Mouse (Mus musculus) ES-CJ7 (cell line): ENCODE results near the gene 2210408I21Rik.
"Not testable (repeated sequence)": the region's sequence is repeated elsewhere in the genome, so short reads cannot be mapped to it uniquely, and the experiment has no call there.

ENCODE experiments used
- DNase-seq: peaks from one replicate; pipeline ENCODE4 v3.0.0; 2011; ENCODE audit warnings: low read depth, low spot score

The 2210408I21Rik gene

DNA sequence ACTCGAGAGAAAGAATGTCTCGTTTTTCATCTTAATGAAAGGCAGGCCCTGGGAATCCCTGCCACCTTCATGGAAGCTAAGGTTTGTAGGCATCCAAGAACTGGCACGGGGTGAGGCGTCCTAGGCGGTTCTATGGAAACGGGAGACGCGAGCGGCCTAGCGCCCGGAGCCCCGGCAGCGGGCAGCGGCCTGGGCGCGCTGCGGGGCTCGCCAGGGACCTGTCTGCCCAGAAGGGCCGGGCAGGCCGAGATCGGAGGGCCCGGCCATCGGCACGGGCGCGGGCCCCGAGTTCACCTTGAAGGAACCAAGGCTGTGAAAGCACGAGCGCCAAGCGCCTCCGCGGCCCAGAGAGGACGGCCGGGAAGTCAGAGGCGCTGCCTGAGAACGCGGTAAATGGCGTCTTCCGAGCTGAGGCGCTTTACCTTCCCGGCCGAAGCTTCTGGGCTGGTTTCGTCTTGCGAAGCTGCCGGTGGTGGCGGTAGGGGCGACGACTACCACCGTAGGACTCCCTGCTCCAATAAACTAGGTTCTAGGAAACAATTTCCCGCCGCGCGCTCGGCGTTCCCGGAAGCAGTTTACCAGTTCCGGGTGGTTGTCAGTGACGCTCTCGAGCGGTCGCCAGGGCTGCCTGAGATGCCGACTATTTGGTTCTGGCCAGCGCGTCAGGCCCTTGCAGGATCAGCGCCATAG is at the start of gene 2210408I21Rik, which contains the start of gene Slf1:
2210408I21Rik (plus strand) TSS at position 610 of the 690 bp plus-strand sequence.
Slf1 (minus strand) TSS at position 543 of the 690 bp plus-strand sequence.
- DNase-seq = peak; percentile 86

DNA sequence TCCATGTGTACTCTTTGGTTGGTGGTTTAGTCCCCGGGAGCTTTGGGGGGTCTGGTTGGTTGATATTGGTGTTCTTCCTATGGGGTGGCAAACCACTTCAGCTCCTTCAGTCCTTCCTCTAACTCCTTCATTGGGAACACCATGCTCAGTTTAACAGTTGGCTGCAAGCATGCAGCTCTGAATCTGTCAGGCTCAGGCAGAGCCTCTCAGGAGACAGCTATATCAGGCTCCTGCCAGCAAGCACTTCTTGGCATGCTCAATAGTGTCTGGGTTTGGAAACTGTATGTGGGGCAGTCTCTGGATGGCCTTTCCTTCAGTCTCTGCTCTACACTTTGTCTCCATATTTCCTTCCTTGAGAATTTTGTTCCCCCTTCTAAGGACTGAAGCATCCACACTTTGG is 42.5 kb upstream of the 2210408I21Rik start:
- not testable (repeated sequence) for DNase-seq

DNA sequence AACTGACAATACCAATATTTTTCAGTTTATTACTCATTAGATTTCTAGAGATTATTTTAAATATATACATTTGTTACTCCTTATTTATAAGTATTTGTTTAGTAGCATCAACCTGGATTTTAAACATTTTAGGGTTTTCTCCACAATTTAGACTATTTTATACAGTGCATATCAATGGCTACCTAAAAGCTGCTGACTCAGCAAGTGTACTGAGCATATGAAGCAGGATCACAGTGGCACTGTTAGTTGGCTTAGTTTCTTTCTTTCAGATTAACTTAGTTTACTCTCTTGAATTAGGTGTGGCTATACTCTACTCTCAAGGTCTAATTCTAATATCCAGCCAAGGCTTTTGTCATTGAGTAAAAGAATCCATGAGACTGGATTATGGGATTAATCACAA is 27.6 kb upstream of the 2210408I21Rik start:
- DNase-seq = no peak

DNA sequence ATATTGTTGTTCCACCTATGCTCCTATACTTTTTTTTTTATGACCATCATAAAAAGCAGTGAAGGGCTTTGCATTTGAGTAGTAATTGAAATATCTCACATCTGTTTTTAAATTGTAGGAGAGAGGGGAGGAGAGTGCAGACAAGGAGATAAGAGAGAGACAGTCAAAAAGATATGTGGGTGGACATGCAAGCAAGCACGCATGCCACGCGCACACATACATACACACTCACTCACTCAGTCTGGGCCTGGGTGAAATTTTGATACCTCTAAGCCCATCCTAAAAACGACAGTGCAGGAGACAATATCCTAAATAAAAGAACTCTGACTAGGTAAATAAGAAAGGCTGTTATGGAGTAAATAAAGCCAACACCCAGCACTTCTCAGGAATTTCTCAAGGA is 16.6 kb upstream of the 2210408I21Rik start:
- DNase-seq = no peak

DNA sequence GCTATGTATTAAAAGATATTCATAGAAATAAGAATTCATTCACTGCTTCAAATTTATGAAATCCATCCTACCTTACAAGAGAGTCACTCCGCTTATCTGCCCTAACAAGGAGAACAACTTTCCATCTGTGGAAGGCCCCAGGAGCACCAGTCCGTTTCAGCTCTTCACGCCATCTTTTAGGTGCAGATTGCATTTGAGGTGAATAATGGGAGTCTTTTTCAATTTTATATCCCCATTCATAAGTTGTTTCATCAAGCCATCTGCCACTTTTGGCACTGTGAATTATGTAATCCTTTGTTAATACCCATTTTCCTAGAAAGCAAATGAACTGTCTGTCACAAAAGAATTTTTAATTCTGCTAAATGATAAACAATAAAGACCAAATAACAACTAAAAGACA is 10.2 kb upstream of the 2210408I21Rik start:
- DNase-seq = no peak

DNA sequence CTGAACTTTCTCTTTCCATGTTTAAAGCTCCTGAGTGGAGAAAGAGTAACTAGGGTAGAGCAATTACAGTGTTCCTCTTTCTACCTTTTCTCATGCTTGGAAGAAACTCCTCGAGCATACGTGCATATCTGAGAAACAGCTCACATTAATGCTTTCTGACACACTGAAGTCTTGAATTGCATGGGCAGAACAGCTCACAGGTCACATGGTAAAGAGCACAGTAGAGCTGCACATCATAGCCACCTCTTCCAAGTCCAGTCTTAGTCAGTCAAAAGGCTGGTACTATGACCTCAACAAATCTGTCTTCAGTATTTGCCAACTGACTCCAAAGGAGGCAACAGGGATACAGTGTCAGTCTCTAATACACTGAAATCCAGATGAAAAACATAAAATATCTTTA is 7.1 kb upstream of the 2210408I21Rik start:
- DNase-seq = no peak

DNA sequence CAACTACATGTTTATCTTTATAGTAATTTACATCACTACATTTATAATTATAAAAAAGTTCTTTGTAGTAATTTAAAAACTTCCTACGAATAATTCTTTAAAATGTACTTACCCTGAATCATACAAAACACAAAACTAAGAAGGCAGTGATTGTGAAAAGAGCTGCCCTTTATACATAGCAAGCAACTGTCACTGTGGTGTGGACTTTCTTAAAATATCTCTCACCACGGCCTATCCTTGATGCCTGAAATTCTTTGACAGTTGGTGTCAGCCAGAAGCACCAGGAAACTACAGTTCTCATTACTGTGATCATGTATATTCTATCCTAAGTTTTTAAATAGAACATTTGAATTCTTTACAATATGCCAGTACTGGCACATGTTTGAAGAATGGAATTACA is 4.2 kb upstream of the 2210408I21Rik start:
- DNase-seq = no peak

DNA sequence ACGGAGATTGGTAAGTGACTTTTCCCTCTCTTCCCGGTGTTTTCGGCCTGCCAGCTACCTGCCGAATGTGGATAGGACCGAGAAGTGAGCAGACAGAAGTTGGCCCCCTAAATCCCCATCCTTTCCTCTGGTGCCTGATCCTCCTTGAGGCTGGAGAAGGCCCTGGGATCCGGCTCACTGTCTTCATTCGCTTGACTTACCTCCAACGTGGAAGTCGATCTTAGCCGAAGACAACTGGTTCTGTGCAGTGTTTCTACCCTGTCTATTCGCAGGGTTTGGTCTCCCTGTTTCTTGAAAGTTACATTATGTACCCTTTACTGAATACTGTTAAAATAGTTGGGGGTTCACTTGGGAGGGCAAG is 261 bp downstream of the 2210408I21Rik start:
- no peak for DNase-seq

DNA sequence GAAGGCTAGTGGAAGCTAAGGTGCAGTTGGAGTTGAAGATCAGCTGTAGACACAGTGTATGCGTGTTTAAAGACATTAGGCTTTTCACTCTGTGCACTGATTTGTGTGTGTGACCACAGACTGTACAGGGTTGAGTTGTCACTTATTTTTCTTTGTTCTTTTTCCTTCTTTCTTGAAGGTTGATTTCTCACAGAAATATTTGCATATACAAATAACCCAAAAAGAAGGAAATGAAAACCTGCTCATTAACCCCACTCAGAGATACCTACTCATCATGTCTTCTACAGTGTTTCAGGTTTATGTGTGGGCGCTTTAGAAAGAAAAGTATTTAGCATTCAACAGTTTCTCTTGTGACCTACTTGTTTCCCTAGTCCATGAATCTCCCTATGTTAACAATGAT is 5.5 kb downstream of the 2210408I21Rik start:
- DNase-seq = no peak

DNA sequence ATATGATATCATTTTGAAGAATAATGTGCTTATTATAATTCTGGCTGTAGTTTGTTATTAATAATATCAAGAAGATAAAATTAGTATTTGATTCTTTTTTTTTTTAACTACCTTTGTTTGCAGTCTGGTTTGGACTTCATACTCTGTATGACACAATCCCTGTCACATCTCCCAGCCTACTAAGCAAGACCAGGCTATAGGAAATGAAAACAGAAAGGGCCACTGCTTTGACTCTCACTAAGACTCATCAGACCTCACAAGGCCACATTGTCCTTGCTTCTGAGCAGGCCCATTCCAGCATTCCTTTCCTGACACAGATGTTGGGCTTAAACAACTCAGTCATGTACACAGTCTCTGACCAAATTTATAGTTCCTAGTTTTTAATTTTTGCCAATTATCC is 42.6 kb downstream of the 2210408I21Rik start:
- no peak for DNase-seq

DNA sequence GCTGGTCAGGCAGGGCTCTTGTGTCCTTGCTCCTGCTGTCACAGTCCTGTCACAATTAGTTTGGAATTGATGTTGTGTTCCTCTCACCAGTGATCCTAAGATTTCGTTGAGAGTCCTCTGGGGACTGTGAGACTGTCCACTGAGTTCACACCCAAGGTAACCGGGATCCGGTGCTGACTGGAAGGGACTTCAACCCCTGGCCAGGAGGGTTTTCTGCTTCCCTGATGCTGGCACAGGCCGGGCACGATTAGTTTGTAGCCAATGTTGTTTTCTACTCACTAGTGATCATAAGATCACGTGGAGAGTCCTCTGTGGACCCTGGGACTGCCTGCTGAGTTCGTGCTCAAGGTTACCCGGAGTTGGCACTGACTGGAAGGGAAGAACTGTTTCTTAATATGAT is 55.3 kb downstream of the 2210408I21Rik start:
- DNase-seq = no peak

DNA sequence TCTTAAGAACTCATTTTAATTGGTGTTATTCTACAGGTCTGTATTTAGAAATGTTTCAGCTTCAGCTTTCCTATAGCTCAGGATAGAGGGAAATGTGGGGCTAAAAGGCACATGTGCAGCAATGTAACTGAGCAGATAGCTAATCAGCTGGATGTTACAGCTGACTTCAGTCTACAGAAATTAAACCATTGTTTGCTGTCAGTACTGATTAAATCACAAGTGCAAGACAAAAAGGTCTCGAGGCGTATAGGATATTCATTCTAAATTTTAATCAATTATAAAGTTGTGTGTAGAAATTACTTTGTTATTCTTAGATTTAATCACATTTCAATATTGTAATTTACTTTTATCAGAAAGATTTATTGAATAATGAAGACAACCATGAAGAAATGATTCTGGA is 56.9 kb downstream of the 2210408I21Rik start:
- DNase-seq = no peak

DNA sequence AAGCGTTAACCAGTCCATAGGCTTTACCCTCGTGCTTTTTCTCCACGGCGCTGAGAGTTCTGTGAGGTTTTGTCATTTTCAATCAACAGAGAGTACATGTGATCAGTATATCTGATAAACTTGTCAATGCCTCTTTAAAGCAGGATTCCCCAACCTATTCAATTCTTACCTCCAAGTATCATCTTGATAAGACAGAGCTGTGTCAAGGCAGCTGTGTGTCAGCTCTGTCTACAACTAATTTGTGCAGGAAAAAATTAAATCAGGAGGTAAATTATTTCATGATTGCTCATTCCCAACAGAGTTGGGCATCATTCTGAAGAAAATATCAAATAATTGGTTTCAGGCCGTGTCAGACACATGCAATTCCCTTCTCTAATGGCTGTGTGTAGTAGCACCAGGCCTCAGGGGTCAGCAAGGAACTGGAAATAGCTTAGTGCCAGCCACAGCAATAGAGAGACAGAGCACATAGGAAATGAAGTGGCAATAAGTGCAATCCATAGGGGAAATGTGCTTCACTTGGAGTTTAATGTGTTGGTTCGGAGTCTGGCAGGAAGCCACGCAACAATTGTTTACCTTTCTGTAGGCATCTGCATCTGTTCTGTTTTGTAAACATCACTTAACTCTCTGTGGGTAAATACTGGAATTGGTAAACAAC is 73.6 kb downstream of the 2210408I21Rik start:
- no peak for DNase-seq

DNA sequence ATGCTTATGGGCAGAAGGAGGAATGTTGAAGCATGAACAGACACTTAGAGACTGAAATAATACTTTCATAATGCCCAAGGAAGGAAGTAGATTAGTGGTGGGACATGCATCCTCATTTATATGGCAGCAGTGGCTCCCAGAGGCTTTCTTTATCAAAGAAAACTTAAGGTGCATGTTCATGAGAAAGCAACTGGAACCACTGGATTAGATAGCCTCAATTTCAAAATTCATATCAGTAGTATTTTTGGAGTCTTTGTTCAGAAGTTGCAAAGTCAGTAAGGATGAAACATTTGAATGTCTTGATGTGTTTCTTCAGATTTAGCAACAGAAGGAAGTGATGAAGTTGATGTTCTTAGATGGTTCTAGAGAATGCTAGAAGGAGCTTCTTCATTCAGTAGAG is 77.9 kb downstream of the 2210408I21Rik start:
- no peak for DNase-seq

DNA sequence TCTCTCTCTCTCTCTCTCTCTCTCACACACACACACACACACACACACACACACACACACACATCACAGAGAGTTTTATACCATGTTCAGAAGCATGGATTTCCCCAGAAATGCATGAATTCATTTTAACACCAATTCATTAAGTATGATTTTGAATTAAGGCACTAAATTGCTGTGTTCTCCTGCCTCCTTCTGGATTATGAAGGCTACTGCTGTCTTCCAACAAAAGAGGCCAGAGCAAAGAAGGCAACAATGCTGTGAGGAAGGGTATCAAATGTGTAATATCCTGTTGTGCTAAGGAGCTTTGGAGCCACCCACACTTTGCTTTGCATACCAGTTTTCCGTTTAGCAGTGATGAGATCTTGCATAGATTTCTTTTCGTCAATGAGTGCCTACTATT is 80.1 kb downstream of the 2210408I21Rik start:
- DNase-seq = no peak

DNA sequence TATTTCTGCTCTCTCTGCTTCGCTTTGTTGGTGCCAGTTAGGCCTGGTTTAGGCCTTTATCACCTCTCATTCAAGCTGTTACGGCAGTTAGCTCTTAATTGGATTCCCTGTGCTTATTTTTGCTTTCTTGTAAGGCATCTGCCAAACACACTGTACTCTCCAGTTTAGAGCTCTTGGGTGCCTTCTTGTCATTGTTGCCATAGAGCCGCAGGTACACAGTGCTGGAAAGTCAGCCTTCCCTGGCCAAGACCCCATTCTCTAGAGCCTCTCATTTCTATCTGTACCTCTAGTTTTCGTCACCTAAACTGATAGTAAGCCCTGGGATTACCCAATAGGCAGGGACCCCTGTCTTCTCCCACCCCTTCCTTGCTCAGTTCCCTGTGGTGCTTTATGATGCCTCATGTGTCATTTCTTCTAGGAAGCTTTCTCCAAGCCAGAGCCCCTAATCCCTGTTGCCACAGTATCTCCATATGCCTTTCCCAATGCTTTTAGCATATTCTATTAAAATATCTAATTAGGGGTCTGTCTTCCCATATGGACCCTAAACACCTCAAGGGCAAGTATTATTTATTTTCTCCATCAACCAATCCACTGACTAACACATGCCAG is 82.4 kb downstream of the 2210408I21Rik start:
- no peak for DNase-seq

DNA sequence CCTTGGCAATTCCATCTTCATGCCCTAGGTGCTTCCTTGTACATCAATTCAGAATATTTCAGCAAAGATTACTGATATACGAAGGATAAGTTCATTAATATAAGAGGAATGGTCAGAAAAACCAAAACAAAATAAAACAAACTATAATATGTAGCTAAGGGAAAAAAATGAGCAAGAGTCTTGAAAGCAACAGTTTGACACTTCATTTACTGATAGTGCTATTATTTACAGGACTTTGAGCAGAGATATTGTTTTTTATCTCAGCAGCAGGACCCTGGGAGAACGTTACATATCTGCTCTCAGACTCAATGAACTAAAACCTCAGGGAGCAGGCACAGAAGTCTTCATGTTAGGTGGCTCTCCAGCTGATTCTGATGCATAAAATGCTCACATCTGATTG is 85.7 kb downstream of the 2210408I21Rik start:
- DNase-seq = no peak

DNA sequence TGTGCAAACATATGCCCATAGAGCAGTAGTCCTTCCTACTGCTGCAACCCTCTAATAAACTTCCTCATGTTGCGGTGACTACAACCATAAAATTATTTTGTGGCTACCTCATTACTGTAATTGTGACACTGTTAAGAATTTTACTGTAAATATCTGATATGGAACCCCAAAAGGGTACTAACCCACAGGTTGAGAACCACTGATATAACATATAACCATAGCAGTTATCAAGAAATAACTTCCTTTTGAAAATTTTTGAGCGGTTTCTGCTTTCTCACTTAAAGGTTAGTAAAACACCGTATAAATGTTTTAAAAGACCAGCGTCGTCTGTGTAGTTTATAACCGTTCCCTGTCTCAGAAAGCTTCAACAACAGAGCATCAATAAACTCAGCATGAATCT is 121.2 kb downstream of the 2210408I21Rik start:
- DNase-seq = no peak

DNA sequence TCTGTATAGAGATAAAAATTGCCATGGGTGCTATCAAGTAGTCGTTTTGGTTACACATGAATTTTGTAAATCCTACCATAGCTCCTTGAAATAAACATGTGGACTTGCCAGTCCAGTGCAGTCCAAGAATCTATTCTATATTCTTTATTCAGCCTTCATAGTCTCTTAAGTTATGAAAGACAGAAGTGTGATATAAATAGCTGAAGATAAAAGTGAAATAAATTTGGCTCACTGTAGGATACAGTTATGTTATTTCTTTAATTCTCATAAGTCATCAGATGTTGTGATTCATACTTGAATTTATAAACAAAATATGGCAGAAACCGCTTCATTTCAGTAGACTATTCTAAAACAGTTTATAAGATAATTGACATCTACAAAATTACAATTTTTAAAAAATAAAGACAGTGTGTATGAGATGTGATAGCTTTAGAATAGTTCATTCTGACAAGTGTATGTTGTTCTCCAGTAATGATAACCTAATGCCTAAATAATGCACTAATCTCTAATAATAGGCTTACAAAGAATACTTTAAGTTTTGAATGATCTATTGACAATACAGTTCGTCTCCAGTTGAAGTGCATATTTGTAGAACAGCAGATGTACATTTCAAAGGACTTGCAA is 127.5 kb downstream of the 2210408I21Rik start:
- DNase-seq = no peak

DNA sequence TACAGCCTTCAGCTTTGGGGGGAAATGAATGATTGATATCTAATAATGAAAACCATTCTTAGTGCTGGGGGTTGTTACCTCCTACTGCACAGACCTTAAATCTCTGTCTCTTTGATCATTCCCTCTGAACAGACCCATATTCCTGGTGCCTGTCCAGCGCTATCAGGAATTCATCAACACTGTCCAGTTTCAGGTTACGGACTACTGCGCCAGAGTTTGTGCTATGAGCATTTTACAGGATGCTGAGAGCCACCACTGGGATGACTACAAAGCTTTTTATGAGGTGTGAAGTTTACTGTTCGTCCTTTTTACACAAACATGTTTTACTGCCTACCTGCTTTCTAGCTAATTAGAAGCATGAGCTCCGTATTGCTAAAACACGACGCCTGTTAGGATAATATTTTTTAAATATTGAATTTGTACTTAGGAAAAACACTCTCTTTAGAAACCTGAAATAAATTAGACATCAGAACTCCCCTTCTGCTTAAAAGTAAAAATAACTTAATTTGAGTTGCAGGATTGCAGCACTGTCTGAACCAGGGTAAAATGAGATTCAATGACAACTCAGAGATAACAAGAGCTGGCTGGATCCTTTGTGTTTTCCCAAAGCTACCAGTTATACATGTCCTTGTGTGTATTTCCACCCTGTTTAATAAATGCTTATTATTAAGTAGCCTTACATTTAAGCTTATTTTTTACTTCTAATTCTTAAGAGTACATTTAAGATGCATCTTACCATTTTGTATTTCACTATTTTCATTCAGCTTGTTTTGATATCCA is 128.2 kb downstream of the 2210408I21Rik start:
- no peak for DNase-seq

DNA sequence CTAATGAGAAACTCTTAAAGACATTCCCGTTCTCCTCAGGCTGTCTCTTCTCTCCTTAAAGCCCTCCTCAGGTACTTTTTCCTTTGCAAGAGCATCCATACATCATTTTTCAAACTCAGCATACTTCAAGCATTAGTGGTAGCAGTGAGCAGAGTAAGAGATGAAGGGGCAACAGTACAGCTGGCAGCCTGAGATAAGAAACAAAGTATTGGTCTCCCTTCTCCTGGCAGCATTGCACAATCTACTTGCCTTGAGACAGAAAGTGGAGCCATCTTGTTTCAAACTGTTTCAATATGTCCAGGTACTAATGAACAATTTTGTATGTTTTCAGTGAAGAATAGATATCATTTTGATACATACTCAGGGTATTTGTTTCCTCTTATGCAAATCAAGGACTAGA is 129.1 kb downstream of the 2210408I21Rik start:
- DNase-seq = no peak
